Mouse (Mus musculus) layer of hippocampus, postnatal 36 days (tissue): ENCODE data around the gene Hexim1. TPM values are rescaled to one million over a fixed set of nuclear protein-coding genes. Genes with fewer than 3 reads are reported as not detected.

Experiments used
- DNase-seq, 2 experiments: peaks; one replicate each; pipeline ENCODE4 v3.0.0; 2022
- total RNA-seq, 2 experiments: library from RNA; stranded (reverse); gene quantifications; 2 replicates each; pipeline ENCODE4 v1.2.3; 2021

Hexim1 gene
- total RNA-seq, 2 experiments from 2014 or later = 52.7 to 56.1 TPM

- DNase-seq = no peak
Measured at GRCm38 (mm10) chr11:103160738-103161137, 44.7 kb downstream of the Hexim1 start.

GRCm38 (mm10) chr11:103161449-103161848 lies 45.4 kb downstream of the Hexim1 start:
- no peak for DNase-seq

GRCm38 (mm10) chr11:103162132-103162531 lies 46.1 kb downstream of the Hexim1 start:
- DNase-seq = no peak

- DNase-seq = no peak
Measured at GRCm38 (mm10) chr11:103164391-103164790, 48.4 kb downstream of the Hexim1 start.

GRCm38 (mm10) chr11:103168690-103169390 lies 52.8 kb downstream of the Hexim1 start:
- peak; percentile 71 to 76 for DNase-seq

Other genes starting within 250 kb of the Hexim1 start
- gene Eftud2, start 235.2 kb upstream of the Hexim1 start, total RNA-seq = 100 to 1,000 TPM; 129 to 131 TPM
- 1 to 10 TPM; 1.6 to 2.4 TPM for gene Ccdc103, start 235.0 kb upstream of the Hexim1 start, total RNA-seq
- gene Fam187a, start 231.1 kb upstream of the Hexim1 start, total RNA-seq = not detected
- gene Gfap, start 215.3 kb upstream of the Hexim1 start, total RNA-seq = 100 to 1,000 TPM; 275 to 320 TPM
- under 1 TPM; 0.27 to 0.40 TPM for gene Kif18b, start 191.1 kb upstream of the Hexim1 start, total RNA-seq
- 10 to 100 TPM; 16.2 to 18.2 TPM for gene C1ql1, start 169.5 kb upstream of the Hexim1 start, total RNA-seq
- gene Nmt1, start 88.0 kb upstream of the Hexim1 start, total RNA-seq = 100 to 1,000 TPM; 165 to 167 TPM
- gene Dcakd, start 87.9 kb upstream of the Hexim1 start, total RNA-seq = 10 to 100 TPM; 88.9 to 96.1 TPM
- 1 to 10 TPM; 9.5 TPM for gene Plcd3, start 14.6 kb upstream of the Hexim1 start, total RNA-seq
- 10 to 100 TPM; 76.4 to 86.1 TPM for gene Acbd4, start 14.5 kb upstream of the Hexim1 start, total RNA-seq
- gene Hexim2, start 16.2 kb downstream of the Hexim1 start, total RNA-seq = 10 to 100 TPM; 14.8 to 14.9 TPM
- 100 to 1,000 TPM; 136 to 154 TPM for gene Fmnl1, start 54.9 kb downstream of the Hexim1 start, total RNA-seq
- 1 to 10 TPM; 1.5 to 2.3 TPM for gene 1700023F06Rik, start 92.3 kb downstream of the Hexim1 start, total RNA-seq
- gene Spata32, start 102.2 kb downstream of the Hexim1 start, total RNA-seq = 1 to 10 TPM in 1 of 2 experiments, under 1 TPM in 1; 0.72 to 1.6 TPM
- 1 to 10 TPM; 3.2 to 4.3 TPM for gene Map3k14, start 151.2 kb downstream of the Hexim1 start, total RNA-seq
- gene Arhgap27, start 247.5 kb downstream of the Hexim1 start, total RNA-seq = 1 to 10 TPM; 7.9 to 9.6 TPM